Mouse (Mus musculus) cerebellum, adult 2 months (tissue): ENCODE results near the gene Foxp1.

Experiments used
- CTCF ChIP-seq: fragments of 200-500 bp; IDR thresholded peaks from 2 replicates; pipeline ENCODE4 v1.5.1; 2011; ENCODE audit warnings: low read depth, mild to moderate bottlenecking, control low read depth, low read length, moderate library complexity, borderline replicate concordance; ENCODE audit not compliant: insufficient read depth
- POLR2A ChIP-seq: fragments of 200-500 bp; IDR thresholded peaks from 2 replicates; pipeline ENCODE4 v1.6.1; 2011; ENCODE audit warnings: low read length, control low read depth, borderline replicate concordance; ENCODE audit not compliant: insufficient read depth

- TF ChIP-seq CTCF = no peak
- TF ChIP-seq POLR2A = no peak
These were observed 312.4 kb downstream of the Foxp1 start for GRCm38 (mm10) chr6:99210161-99210560.
